Mouse (Mus musculus) hematopoietic multipotent progenitor cell, adult 10-12 weeks (in vitro differentiated cells): ENCODE results near the gene Samd13. TPM values are rescaled to one million over a fixed set of nuclear protein-coding genes. Genes with fewer than 3 reads are reported as not detected.

ENCODE experiments used
- polyA plus RNA-seq: library from polyadenylated mRNA; stranded (reverse); fragments of >175 nt; gene quantifications from 2 replicates; pipeline ENCODE4 v1.2.3, GENCODE M21; 2012; ENCODE audit warnings: low replicate concordance

The Samd13 gene
- 0.26 and 0.31 TPM in 2 replicates for polyA plus RNA-seq

DNA sequence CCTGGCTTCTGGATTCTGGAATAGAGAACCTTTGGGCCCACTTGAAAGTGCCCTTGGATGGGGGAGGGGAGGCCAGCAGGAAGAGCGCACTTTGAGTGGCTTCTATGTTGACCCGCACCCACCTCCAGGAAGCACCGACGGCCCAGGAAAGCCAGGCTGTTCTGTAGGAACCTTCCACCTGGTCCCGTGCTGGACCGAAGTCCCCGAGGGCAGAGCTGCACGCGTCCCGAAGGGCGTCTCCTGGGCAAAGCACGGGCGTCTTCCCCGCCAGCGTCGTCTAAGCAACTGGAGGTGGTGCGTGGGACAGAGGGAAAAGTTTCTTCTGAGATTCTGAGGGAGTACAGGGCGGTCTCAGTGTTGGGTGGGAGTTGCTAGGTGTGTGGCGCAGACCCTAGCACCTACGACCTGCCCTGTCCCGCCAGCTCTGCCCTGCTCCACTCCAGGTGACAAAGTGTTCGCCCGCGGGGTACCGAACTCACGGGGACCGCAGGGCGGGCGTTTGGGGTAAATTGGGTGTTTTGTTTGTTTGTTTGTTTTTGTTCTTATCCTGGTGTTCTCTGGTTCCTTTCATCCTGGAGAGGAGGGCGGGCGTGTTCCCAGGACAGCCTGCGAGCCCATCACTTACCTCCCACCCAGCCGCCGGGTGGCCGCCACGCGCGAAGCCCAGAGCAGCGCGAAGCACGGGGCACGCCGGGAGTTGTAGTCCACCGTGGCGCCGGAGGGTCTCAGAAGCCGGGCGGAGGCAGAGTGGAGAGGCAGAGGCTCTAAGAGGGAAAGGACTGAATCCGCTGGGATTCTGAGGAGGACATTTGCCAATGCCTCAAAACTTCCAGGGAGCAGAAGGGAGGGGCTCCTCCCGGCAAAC, at the start of gene Samd13:
Gene Samd13 (minus strand): TSS at position 782 of the 865 bp plus-strand sequence.

DNA sequence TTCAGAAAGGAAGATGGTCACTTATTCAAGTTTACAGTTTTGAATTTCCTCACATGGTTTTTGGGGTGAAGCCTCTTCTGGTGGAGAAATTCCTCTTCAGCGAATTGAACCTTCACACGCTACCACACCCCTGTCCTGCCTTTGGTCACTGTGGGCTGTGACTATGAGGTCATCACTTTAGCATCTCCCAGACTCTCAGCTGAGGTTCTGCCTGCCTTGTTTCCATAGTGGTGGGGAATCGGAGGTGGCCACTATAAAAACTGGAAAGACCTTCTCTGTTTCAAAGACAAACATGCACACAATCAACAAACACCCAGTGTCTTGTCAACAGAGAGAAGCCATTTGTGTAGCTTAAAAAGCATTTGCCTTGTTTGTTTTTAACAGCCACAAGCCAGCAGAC, 34.2 kb downstream of the Samd13 start, which contains the start of gene 4930503B20Rik:
Gene 4930503B20Rik (minus strand): TSS at position 101 of the 400 bp plus-strand sequence.

GRCm38 (mm10) chr3:146615496-146615895, 69.9 kb downstream of the Samd13 start, which contains the start of gene Dnase2b:
Gene Dnase2b (minus strand): TSS chr3:146615596.

Other genes starting within 250 kb of the Samd13 start
- gene Ctbs, start 235.8 kb downstream of the Samd13 start, polyA plus RNA-seq, result 19.8 and 25.4 TPM in 2 replicates
- 0.90 and 1.7 TPM in 2 replicates for gene Spata1, start 185.8 kb downstream of the Samd13 start, polyA plus RNA-seq
- gene Gng5, start 185.8 kb downstream of the Samd13 start, polyA plus RNA-seq, result 145 and 189 TPM in 2 replicates
- 18.0 and 18.3 TPM in 2 replicates for gene Rpf1, start 164.2 kb downstream of the Samd13 start, polyA plus RNA-seq
- not detected in 2 replicates for gene Uox, start 115.2 kb downstream of the Samd13 start, polyA plus RNA-seq
- gene Dnase2b, start 70.0 kb downstream of the Samd13 start, polyA plus RNA-seq, result not detected in 2 replicates
- gene 4930503B20Rik, start 34.3 kb downstream of the Samd13 start, polyA plus RNA-seq, result 0.11 TPM in 1 of 2 replicates, not detected in the other
- 12.6 and 27.1 TPM in 2 replicates for gene Prkacb, start 127.4 kb upstream of the Samd13 start, polyA plus RNA-seq
- gene Ttll7, start 166.8 kb upstream of the Samd13 start, polyA plus RNA-seq, result 0.04 TPM in 1 of 2 replicates, not detected in the other